Mouse (Mus musculus) thymus, postnatal 25 days (tissue): ENCODE measurements at regions not wholly inside any gene's neighbourhood (a gene's known extent, or its start where the extent isn't known, plus 50 kb on each side); places are given as distances from the start of the nearest gene placed in this dataset.

Experiments
- DNase-seq: peaks from one replicate; pipeline ENCODE4 v3.0.0; 2022

GRCm38 (mm10) chr6:50926313-50926712 lies 272.1 kb upstream of the Npvf start:
- DNase-seq = no peak

- no peak for DNase-seq
Measured at GRCm38 (mm10) chr6:50929503-50929902, 275.3 kb upstream of the Npvf start.

GRCm38 (mm10) chr6:50933510-50933909 lies 279.3 kb upstream of the Npvf start:
- no peak for DNase-seq

GRCm38 (mm10) chr6:50934245-50934644 lies 280.0 kb upstream of the Npvf start:
- no peak for DNase-seq

- DNase-seq = no peak
Measured at GRCm38 (mm10) chr6:50936306-50936705, 282.1 kb upstream of the Npvf start.

- peak; percentile 63 for DNase-seq
Measured at GRCm38 (mm10) chr6:50937094-50937493, 282.9 kb upstream of the Npvf start.

- DNase-seq = peak; percentile 1
Measured at GRCm38 (mm10) chr6:50938879-50939278, 284.6 kb upstream of the Npvf start.

- DNase-seq = no peak
Measured at GRCm38 (mm10) chr6:50939440-50939839, 285.2 kb upstream of the Npvf start.

GRCm38 (mm10) chr6:50940118-50940517 lies 285.9 kb upstream of the Npvf start:
- no peak for DNase-seq

GRCm38 (mm10) chr6:50940641-50941398 lies 286.6 kb upstream of the Npvf start:
- DNase-seq = no peak

GRCm38 (mm10) chr6:50942696-50943095 lies 288.5 kb upstream of the Npvf start:
- DNase-seq = no peak

- DNase-seq = no peak
Measured at GRCm38 (mm10) chr6:50948061-50948460, 293.8 kb upstream of the Npvf start.

- no peak for DNase-seq
Measured at GRCm38 (mm10) chr6:50949361-50949760, 295.1 kb upstream of the Npvf start.

GRCm38 (mm10) chr6:50949883-50950583 lies 295.8 kb upstream of the Npvf start:
- no peak for DNase-seq

- no peak for DNase-seq
Measured at GRCm38 (mm10) chr6:50957328-50957900, 303.2 kb upstream of the Npvf start.

- DNase-seq = no peak
Measured at GRCm38 (mm10) chr6:50960341-50960740, 306.1 kb upstream of the Npvf start.

GRCm38 (mm10) chr6:50961592-50961991 lies 307.4 kb upstream of the Npvf start:
- DNase-seq = no peak

- DNase-seq = no peak
Measured at GRCm38 (mm10) chr6:50968546-50968945, 314.3 kb upstream of the Npvf start.

- DNase-seq = no peak
Measured at GRCm38 (mm10) chr6:50969341-50969740, 315.1 kb upstream of the Npvf start.

- no peak for DNase-seq
Measured at GRCm38 (mm10) chr6:50969997-50970396, 315.8 kb upstream of the Npvf start.

GRCm38 (mm10) chr6:50970770-50971169 lies 316.5 kb upstream of the Npvf start:
- no peak for DNase-seq

- no peak for DNase-seq
Measured at GRCm38 (mm10) chr6:50972268-50972667, 318.0 kb upstream of the Npvf start.

- DNase-seq = no peak
Measured at GRCm38 (mm10) chr6:50973231-50973654, 319.0 kb upstream of the Npvf start.

- no peak for DNase-seq
Measured at GRCm38 (mm10) chr6:50973815-50974214, 319.6 kb upstream of the Npvf start.
